In the genomic region with DNA sequence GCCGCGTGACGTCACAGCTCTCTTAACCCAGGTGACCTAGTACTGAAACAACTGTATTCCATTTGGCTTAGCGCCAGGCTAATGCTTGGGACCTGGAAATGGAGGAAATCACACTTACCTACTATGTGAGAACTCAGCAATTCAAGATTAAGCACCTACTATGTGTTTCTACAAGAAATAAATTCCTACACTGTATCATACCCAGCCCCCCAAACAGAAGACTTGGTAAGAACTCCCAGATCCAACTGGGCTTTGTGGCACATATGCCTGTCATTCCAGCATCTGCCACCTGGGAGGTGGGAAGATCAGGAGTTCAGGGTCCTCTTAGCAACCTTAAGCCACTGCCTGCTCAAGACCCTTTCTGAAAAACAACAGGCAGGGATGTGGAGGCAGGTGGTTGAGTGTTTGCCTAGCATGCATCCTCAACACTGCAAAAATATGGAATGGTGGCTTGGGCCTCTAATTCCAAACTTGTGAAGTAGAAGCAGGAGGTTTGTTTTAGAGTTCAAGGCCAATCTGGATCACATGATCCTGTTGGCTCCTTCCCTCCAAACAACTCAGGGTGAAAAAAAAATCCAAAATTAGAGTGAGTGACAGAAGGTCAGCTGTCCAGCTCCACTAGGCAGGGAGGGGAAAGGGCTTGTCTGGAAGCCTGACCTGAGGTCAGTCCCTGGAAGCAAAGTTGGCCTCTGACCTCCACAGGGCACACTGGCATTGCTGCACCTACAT, we compare ENCODE assay signal across 8 mouse cellular contexts. TPM values are rescaled to one million over a fixed set of nuclear protein-coding genes. Genes with fewer than 3 reads are reported as not detected.
DNase-seq lines count a peak whose midpoint lies in the region; ATAC-seq and TF ChIP-seq lines count a peak whose summit lies in the region.

No protein-coding gene starts in this region.

- no peaks in the 10 kb centered on the region for H3K9me3 ChIP-seq in liver, embryonic 16.5 days (replicated peaks; ENCODE audit: control insufficient read depth, low read length)

- peak overlapping the region; percentile 92 for H3K4me2 ChIP-seq in liver, embryonic 16.5 days (ENCODE audit: low read depth, low read length)

- H3K27ac ChIP-seq in thymus, adult 2 months (ENCODE audit: control insufficient read depth, insufficient read depth, low read length), result no peak overlapping the region
- H3K27ac ChIP-seq in liver, embryonic 16.5 days (ENCODE audit: low read length), result no peak overlapping the region; the same call in 1 of the 2 replicates

- no peak for TF ChIP-seq POLR2A in thymus, adult 2 months (IDR thresholded peaks at IDR 0.05; ENCODE audit: control insufficient read depth, extremely low read depth, insufficient read depth, low read length, poor library complexity)

- H3K4me1 ChIP-seq in thymus, adult 2 months (replicated peaks; ENCODE audit: control insufficient read depth, insufficient read depth, low read length), result peaks cover 11% of the 10 kb centered on the region
- peaks cover 17% of the 10 kb centered on the region for H3K4me1 ChIP-seq in liver, embryonic 16.5 days (ENCODE audit: control insufficient read depth, low read depth, low read length)

- H3K27me3 ChIP-seq in thymus, adult 2 months (ENCODE audit: control insufficient read depth, insufficient read depth, low read length), result no peaks in the 10 kb centered on the region
- no peaks in the 10 kb centered on the region; the same call in 1 of the 2 replicates for H3K27me3 ChIP-seq in liver, embryonic 16.5 days (ENCODE audit: control insufficient read depth, insufficient read depth, low read depth, low read length)

- peak overlapping the region; percentile 58 for H3K4me3 ChIP-seq in thymus, adult 2 months (ENCODE audit: control insufficient read depth, insufficient read depth, low read length)
- H3K4me3 ChIP-seq in liver, embryonic 16.5 days (ENCODE audit: low read depth, low read length), result peak overlapping the region; percentile 78

- no peaks in the 10 kb centered on the region for H3K36me3 ChIP-seq in thymus, adult 2 months (ENCODE audit: control insufficient read depth, insufficient read depth, low read length)
- no peaks in the 10 kb centered on the region for H3K36me3 ChIP-seq in liver, embryonic 16.5 days (ENCODE audit: control insufficient read depth, insufficient read depth)

- 5% methylated on average over 4 of the region's 4 CpGs for WGBS in thymus, adult 2 months
- WGBS in liver, embryonic 16.5 days (ENCODE audit: insufficient replicate concordance), result 5% methylated on average over 4 of the region's 4 CpGs

- TF ChIP-seq CTCF in thymus, adult 2 months (IDR thresholded peaks at IDR 0.05; ENCODE audit: borderline replicate concordance, control insufficient read depth, extremely low read depth, insufficient read depth, low read length, poor library complexity), result no peak

- no peak for ATAC-seq in liver, embryonic 16.5 days (ENCODE audit: low read depth)

- H3K9ac ChIP-seq in liver, embryonic 16.5 days (ENCODE audit: low read depth, low read length), result no peak overlapping the region

- DNase-seq in cerebellum, adult 11 months, result peak; percentile 15
- no peak for DNase-seq in cerebellum, postnatal 10 days
- DNase-seq in thymus, adult 2 months, result no peak
- DNase-seq in thymus, postnatal 14 days, result no peak
- no peak for DNase-seq in urinary bladder, postnatal 14 days (ENCODE audit: low spot score)
- no peak for DNase-seq in retina, embryonic 14.5 days (ENCODE audit: low spot score)
- DNase-seq in thymus, postnatal 25 days, result no peak

RNA-seq across cellular contexts. Expression of a gene that starts 0.5 kb away (rescaled TPM):
- polyA plus RNA-seq in thymus, adult 2 months (2012; rRNA removed), result 11.0 and 11.2 TPM in 2 replicates
- 3.1 and 3.5 TPM in 2 replicates for polyA plus RNA-seq in liver, embryonic 16.5 days (2015; fragmentation: Nextera tagmentation; extraction: Ambion mirVana)

RNA-seq across cellular contexts. Expression of a gene that starts 17.4 kb away (rescaled TPM):
- polyA plus RNA-seq in thymus, adult 2 months (2012; rRNA removed), result 142 and 194 TPM in 2 replicates
- 53.4 and 55.7 TPM in 2 replicates for polyA plus RNA-seq in liver, embryonic 16.5 days (2015; fragmentation: Nextera tagmentation; extraction: Ambion mirVana)

RNA-seq across cellular contexts. Expression of a gene that starts 25.4 kb away (rescaled TPM):
- 125 and 140 TPM in 2 replicates for polyA plus RNA-seq in thymus, adult 2 months (2012; rRNA removed)
- 58.0 and 59.8 TPM in 2 replicates for polyA plus RNA-seq in liver, embryonic 16.5 days (2015; fragmentation: Nextera tagmentation; extraction: Ambion mirVana)

RNA-seq across cellular contexts. Expression of a gene that starts 38.7 kb away (rescaled TPM):
- polyA plus RNA-seq in thymus, adult 2 months (2012; rRNA removed), result 78.1 and 90.8 TPM in 2 replicates
- polyA plus RNA-seq in liver, embryonic 16.5 days (2015; fragmentation: Nextera tagmentation; extraction: Ambion mirVana), result 10.6 and 11.9 TPM in 2 replicates

RNA-seq across cellular contexts. Expression of a gene that starts 52.0 kb away (rescaled TPM):
- polyA plus RNA-seq in thymus, adult 2 months (2012; rRNA removed), result 0.26 and 0.71 TPM in 2 replicates
- polyA plus RNA-seq in liver, embryonic 16.5 days (2015; fragmentation: Nextera tagmentation; extraction: Ambion mirVana), result 172 and 184 TPM in 2 replicates
